Mouse (Mus musculus): ENCODE data around the gene Baiap2. TPM values are rescaled to one million over a fixed set of nuclear protein-coding genes. Genes with fewer than 3 reads are reported as not detected.

Gene Baiap2
- polyA plus RNA-seq, 1 experiment from 2014 or later = 31.7 TPM

DNA sequence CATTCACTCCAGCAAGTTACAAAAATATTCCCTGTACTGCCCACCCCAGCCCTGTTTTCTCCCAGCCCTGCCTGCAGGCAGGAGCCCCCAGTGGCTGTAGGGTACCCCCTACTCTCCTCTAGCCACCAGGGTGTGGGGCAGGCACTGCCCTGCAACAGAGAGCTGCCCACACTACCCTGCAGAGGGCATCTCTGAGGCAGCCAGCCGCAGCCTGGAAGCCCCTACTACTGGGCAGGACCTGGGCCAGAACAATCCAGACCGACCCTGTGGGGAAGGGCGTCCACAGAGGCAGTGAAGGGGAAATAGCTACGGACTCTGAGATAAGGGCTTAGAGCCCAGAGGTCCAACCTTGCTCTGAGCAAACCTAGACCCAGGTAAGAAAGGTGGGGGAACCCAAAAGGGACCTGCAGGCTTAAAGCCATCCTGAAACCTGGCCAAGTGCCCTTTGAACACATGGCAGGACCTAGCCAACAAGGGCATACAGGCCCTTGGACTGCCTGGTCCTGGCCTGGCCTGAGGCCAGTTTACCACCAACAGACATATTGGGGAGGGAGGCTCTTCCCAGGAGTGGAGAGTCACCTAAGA, 65.0 kb downstream of the Baiap2 start:
- Histone ChIP-seq H3K4me3 (ENCODE audit: low read length) (no peak overlapping the region), H3K4me2 (ENCODE audit: low read depth, low read length) (no peak overlapping the region), H3K36me3 (ENCODE audit: control insufficient read depth, insufficient read depth, low read length) (no peaks in the 10 kb centered on the region; the same call in 1 of the 2 replicates), H3K27ac (ENCODE audit: low read length) (no peak overlapping the region), H3K9me3 (ENCODE audit: control insufficient read depth, low read length) (no peaks in the 10 kb centered on the region), H3K4me1 (replicated peaks; ENCODE audit: control insufficient read depth, insufficient read depth, low read length) (0 out of 2 replicates have a peak, but pooled peaks cover 6% of the 10 kb centered on the region), H3K27me3 (ENCODE audit: control insufficient read depth, insufficient read depth, low read depth, low read length) (no peaks in the 10 kb centered on the region), H3K9ac (ENCODE audit: low read length) (no peak overlapping the region)
- WGBS = 52% methylated on average over 4 of the region's 4 CpGs
- ATAC-seq (ENCODE audit: low read depth) = no peak

DNA sequence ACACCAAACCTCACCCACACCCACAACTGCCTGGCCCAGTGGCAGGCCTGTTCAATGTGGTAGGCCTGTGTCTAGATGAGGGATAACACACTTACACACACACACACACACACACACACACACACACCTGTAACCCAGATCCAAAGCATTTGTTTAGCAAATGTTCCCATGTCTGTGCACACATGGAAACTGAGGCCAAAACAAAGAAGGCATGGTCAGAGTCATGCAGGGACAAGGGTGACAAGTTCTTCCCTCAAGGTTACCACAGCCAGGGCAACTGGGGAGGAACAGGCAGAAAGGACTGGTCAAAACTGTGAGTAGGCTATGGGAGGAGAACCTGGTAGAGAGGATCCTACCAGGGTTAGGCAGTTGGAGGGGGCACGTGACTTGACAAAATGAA, 65.9 kb downstream of the Baiap2 start:
- ATAC-seq (ENCODE audit: low read depth) = no peak

GRCm38 (mm10) chr11:120008956-120009355, 66.4 kb downstream of the Baiap2 start:
- no peak overlapping the region for H3K4me2 ChIP-seq (ENCODE audit: low read depth, low read length)
- no peak for ATAC-seq (ENCODE audit: low read depth)

More for the DNA sequence above, 65.9 kb downstream of the Baiap2 start:
- 100% methylated on average over 1 of the region's 1 CpGs for WGBS
- Histone ChIP-seq H3K9me3 (ENCODE audit: control insufficient read depth, low read length) (no peaks in the 10 kb centered on the region), H3K4me3 (ENCODE audit: low read length) (no peak overlapping the region), H3K4me1 (replicated peaks; ENCODE audit: control insufficient read depth, insufficient read depth, low read length) (peaks cover 8% of the 10 kb centered on the region), H3K9ac (ENCODE audit: low read length) (no peak overlapping the region), H3K4me2 (ENCODE audit: low read depth, low read length) (no peak overlapping the region), H3K27ac (ENCODE audit: low read length) (no peak overlapping the region), H3K27me3 (ENCODE audit: control insufficient read depth, insufficient read depth, low read depth, low read length) (no peaks in the 10 kb centered on the region), H3K36me3 (ENCODE audit: control insufficient read depth, insufficient read depth, low read length) (no peaks in the 10 kb centered on the region)

DNA sequence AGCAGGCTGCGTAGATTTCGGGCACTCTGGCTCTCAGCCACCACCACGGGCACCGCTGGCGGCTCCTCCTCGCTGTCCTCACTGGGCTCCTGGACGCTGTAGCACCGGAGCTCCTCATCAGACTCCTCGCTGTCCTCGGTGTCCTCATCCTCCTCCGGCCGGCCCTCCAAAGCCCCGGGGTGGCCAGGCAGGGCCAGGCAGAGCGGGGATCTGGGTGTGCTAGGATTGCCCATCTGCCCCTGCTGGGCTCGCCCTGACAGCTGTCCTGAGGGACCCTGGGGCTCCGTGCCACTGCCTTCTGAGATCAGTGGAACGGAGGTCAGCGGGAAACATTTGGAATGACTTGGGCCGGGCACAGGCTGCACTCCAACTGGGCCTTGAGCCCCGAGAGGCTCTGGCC, 67.4 kb downstream of the Baiap2 start:
- no peak for ATAC-seq (ENCODE audit: low read depth)
- Histone ChIP-seq H3K4me1 (replicated peaks; ENCODE audit: control insufficient read depth, insufficient read depth, low read length) (peaks cover 10% of the 10 kb centered on the region), H3K9ac (ENCODE audit: low read length) (no peak overlapping the region), H3K27me3 (ENCODE audit: control insufficient read depth, insufficient read depth, low read depth, low read length) (no peaks in the 10 kb centered on the region), H3K36me3 (ENCODE audit: control insufficient read depth, insufficient read depth, low read length) (no peaks in the 10 kb centered on the region), H3K4me3 (ENCODE audit: low read length) (no peak overlapping the region), H3K4me2 (ENCODE audit: low read depth, low read length) (no peak overlapping the region), H3K9me3 (ENCODE audit: control insufficient read depth, low read length) (no peaks in the 10 kb centered on the region), H3K27ac (ENCODE audit: low read length) (no peak overlapping the region)
- 82% methylated on average over 20 of the region's 20 CpGs for WGBS

More at GRCm38 (mm10) chr11:120008956-120009355, 66.4 kb downstream of the Baiap2 start:
- H3K27me3 ChIP-seq (ENCODE audit: control insufficient read depth, insufficient read depth, low read depth, low read length) = no peaks in the 10 kb centered on the region
- H3K9me3 ChIP-seq (ENCODE audit: control insufficient read depth, low read length) = no peaks in the 10 kb centered on the region
- H3K4me3 ChIP-seq (ENCODE audit: low read length) = no peak overlapping the region
- WGBS = 84% methylated on average over 8 of the region's 8 CpGs
- H3K9ac ChIP-seq (ENCODE audit: low read length) = no peak overlapping the region
- no peak overlapping the region for H3K27ac ChIP-seq (ENCODE audit: low read length)
- peaks cover 10% of the 10 kb centered on the region for H3K4me1 ChIP-seq (replicated peaks; ENCODE audit: control insufficient read depth, insufficient read depth, low read length)
- H3K36me3 ChIP-seq (ENCODE audit: control insufficient read depth, insufficient read depth, low read length) = no peaks in the 10 kb centered on the region

DNA sequence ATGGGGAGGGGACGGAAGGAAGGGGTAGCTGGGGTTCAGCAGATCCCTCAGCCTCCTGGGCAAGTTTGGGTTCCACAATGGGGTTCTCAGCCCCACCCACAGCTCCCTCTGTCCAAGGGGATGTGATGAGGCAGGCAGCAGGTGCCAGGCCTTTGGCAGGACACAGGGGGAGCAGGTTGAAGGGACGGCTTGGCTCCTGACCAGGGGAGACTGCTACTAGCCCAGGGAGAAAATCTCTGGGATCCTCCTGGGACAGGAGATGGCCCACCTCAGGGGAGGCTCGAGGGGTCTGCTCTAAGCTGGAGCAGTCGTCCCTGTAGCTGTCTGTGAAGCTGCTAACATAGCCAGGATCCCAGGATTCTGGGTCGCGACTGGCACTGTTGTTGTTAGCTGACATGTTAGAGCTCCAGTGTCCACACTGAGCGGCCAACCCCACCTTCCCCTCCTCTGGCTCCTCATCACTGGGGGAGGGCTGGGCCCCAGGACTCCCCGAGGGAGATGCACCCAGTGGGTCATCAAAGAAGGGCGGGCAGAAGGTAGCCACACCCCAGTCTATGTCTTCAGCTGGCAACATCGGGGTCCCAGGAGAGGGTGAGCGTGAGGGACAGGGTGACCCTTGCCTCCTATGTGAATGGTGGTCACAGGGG, 68.7 kb downstream of the Baiap2 start:
- Histone ChIP-seq H3K9me3 (ENCODE audit: control insufficient read depth, low read length) (no peaks in the 10 kb centered on the region), H3K36me3 (ENCODE audit: control insufficient read depth, insufficient read depth, low read length) (no peaks in the 10 kb centered on the region), H3K4me3 (ENCODE audit: low read length) (no peak overlapping the region), H3K4me1 (replicated peaks; ENCODE audit: control insufficient read depth, insufficient read depth, low read length) (peaks cover 10% of the 10 kb centered on the region), H3K9ac (ENCODE audit: low read length) (no peak overlapping the region), H3K27ac (ENCODE audit: low read length) (no peak overlapping the region), H3K4me2 (ENCODE audit: low read depth, low read length) (peak overlapping the region; percentile 38; the same call in 1 of the 2 replicates), H3K27me3 (ENCODE audit: control insufficient read depth, insufficient read depth, low read depth, low read length) (no peaks in the 10 kb centered on the region)
- no peak for ATAC-seq (ENCODE audit: low read depth)
- WGBS = 70% methylated on average over 11 of the region's 11 CpGs

GRCm38 (mm10) chr11:120011761-120012560, 69.4 kb downstream of the Baiap2 start:
- Histone ChIP-seq H3K9me3 (ENCODE audit: control insufficient read depth, low read length) (no peaks in the 10 kb centered on the region), H3K27me3 (ENCODE audit: control insufficient read depth, insufficient read depth, low read depth, low read length) (no peaks in the 10 kb centered on the region), H3K4me1 (replicated peaks; ENCODE audit: control insufficient read depth, insufficient read depth, low read length) (peaks cover 10% of the 10 kb centered on the region), H3K4me2 (ENCODE audit: low read depth, low read length) (peak overlapping the region; percentile 38), H3K4me3 (ENCODE audit: low read length) (peak overlapping the region; percentile 13), H3K27ac (ENCODE audit: low read length) (no peak overlapping the region), H3K36me3 (ENCODE audit: control insufficient read depth, insufficient read depth, low read length) (no peaks in the 10 kb centered on the region), H3K9ac (ENCODE audit: low read length) (no peak overlapping the region)
- WGBS = 37% methylated on average over 43 of the region's 43 CpGs
- 0 out of 2 replicates have a peak, but pooled peaks have one; percentile 9 for ATAC-seq (ENCODE audit: low read depth)

DNA sequence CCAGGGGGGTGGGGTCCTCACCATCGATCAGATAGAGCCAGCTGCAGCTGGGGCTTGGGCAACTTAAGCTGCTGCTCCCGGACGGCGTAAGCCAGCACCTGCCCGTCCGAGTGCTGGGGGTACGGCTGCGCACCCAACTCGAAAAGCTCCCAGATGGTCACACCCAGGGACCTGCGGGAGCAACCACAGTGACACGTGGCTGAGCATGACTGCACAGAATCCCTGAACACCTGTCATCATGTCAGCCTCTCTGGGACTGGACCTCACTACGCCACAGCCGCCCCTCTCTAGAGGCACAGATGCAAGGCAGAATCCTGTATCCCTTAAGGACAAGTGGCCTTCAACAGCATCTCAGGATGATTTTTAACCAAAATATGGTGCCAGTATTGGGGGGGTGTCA, 70.1 kb downstream of the Baiap2 start:
- Histone ChIP-seq H3K9me3 (ENCODE audit: control insufficient read depth, low read length) (no peaks in the 10 kb centered on the region), H3K4me3 (ENCODE audit: low read length) (no peak overlapping the region), H3K36me3 (ENCODE audit: control insufficient read depth, insufficient read depth, low read length) (no peaks in the 10 kb centered on the region), H3K4me2 (ENCODE audit: low read depth, low read length) (no peak overlapping the region), H3K27me3 (ENCODE audit: control insufficient read depth, insufficient read depth, low read depth, low read length) (no peaks in the 10 kb centered on the region), H3K9ac (ENCODE audit: low read length) (no peak overlapping the region), H3K27ac (ENCODE audit: low read length) (no peak overlapping the region), H3K4me1 (replicated peaks; ENCODE audit: control insufficient read depth, insufficient read depth, low read length) (peaks cover 10% of the 10 kb centered on the region)
- ATAC-seq (ENCODE audit: low read depth) = no peak
- WGBS = 81% methylated on average over 13 of the region's 13 CpGs

DNA sequence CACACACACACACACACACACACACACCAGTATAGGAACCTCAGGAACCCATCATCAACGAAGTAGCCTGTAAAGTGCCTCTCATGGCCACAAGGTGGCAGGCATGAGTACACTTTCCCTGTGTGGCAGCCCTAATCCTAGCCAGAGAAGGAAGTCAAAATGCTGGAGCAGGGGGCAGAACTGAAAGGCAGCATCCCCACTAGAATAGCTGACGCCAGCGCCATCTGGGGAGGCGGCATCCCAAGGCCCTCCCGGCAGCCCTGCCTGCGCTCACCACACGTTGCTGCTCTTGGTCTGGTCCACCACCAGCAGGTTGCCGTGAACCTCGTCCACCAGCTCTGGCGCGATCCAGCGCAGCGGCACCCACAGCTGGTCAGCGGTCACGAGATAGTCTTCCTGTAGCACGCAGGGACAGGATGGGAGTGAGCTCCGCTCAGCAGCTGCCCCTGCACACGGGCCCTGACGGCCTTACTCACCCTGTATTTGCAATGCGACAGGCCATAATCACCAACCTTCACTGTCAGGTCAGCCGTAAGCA, 70.7 kb downstream of the Baiap2 start:
- Histone ChIP-seq H3K4me3 (ENCODE audit: low read length) (peak overlapping the region; percentile 42), H3K9ac (ENCODE audit: low read length) (peak overlapping the region; percentile 62), H3K36me3 (ENCODE audit: control insufficient read depth, insufficient read depth, low read length) (no peaks in the 10 kb centered on the region), H3K27ac (ENCODE audit: low read length) (0 out of 2 replicates have a peak overlapping the region, but pooled peaks have one; percentile 8), H3K9me3 (ENCODE audit: control insufficient read depth, low read length) (no peaks in the 10 kb centered on the region), H3K4me1 (replicated peaks; ENCODE audit: control insufficient read depth, insufficient read depth, low read length) (peaks cover 10% of the 10 kb centered on the region), H3K4me2 (ENCODE audit: low read depth, low read length) (peak overlapping the region; percentile 62), H3K27me3 (ENCODE audit: control insufficient read depth, insufficient read depth, low read depth, low read length) (no peaks in the 10 kb centered on the region)
- ATAC-seq (ENCODE audit: low read depth) = peak; percentile 74
- 9% methylated on average over 21 of the region's 21 CpGs for WGBS

GRCm38 (mm10) chr11:120014758-120015157, 72.2 kb downstream of the Baiap2 start:
- H3K4me3 ChIP-seq (ENCODE audit: low read length) = no peak overlapping the region
- 93% methylated on average over 4 of the region's 4 CpGs for WGBS
- H3K27me3 ChIP-seq (ENCODE audit: control insufficient read depth, insufficient read depth, low read depth, low read length) = no peaks in the 10 kb centered on the region
- no peaks in the 10 kb centered on the region for H3K9me3 ChIP-seq (ENCODE audit: control insufficient read depth, low read length)
- H3K9ac ChIP-seq (ENCODE audit: low read length) = no peak overlapping the region
- no peak overlapping the region for H3K27ac ChIP-seq (ENCODE audit: low read length)
- peaks cover 10% of the 10 kb centered on the region for H3K4me1 ChIP-seq (replicated peaks; ENCODE audit: control insufficient read depth, insufficient read depth, low read length)
- H3K36me3 ChIP-seq (ENCODE audit: control insufficient read depth, insufficient read depth, low read length) = no peaks in the 10 kb centered on the region
- H3K4me2 ChIP-seq (ENCODE audit: low read depth, low read length) = no peak overlapping the region
- no peak for ATAC-seq (ENCODE audit: low read depth)

Measured in lung, embryonic 16.5 days (tissue).